Mouse (Mus musculus) hindbrain, embryonic 16.5 days (tissue): ENCODE measurements at regions not wholly inside any gene's neighbourhood (a gene's known extent, or its start where the extent isn't known, plus 50 kb on each side); places are given as distances from the start of the nearest gene placed in this dataset.
"Not testable (repeated sequence)": the region's sequence is repeated elsewhere in the genome, so short reads cannot be mapped to it uniquely, and the experiment has no call there.

Experiments
- ATAC-seq: fragments of 200-750 bp; cut with Nextera tagmentation; 2 replicates; pipeline ENCODE4 v1.8.0; 2017; ENCODE audit warnings: moderate TSS enrichment, moderate library complexity
- H3K27ac ChIP-seq: fragments of 300-500 bp; sonication (generic); 2 replicates; pipeline ENCODE4 v1.5.1; 2014; ENCODE audit warnings: low read depth, mild to moderate bottlenecking, control low read depth, low read length, moderate library complexity
- H3K27me3 ChIP-seq: fragments of 300-500 bp; sonication (generic); replicated peaks from 2 replicates; pipeline ENCODE4 v1.6.1; 2014; ENCODE audit warnings: low read length; ENCODE audit not compliant: control insufficient read depth, insufficient read depth
- H3K36me3 ChIP-seq: fragments of 300-500 bp; sonication (generic); 2 replicates; pipeline ENCODE4 v1.6.1; 2014; ENCODE audit warnings: mild to moderate bottlenecking, low read length, moderate library complexity, mixed read lengths; ENCODE audit not compliant: control insufficient read depth, insufficient read depth
- H3K4me1 ChIP-seq: fragments of 300-500 bp; sonication (generic); 2 replicates; pipeline ENCODE4 v1.6.1; 2014; ENCODE audit warnings: low read depth, low read length; ENCODE audit not compliant: control insufficient read depth, insufficient read depth
- H3K4me2 ChIP-seq: fragments of 300-500 bp; sonication (generic); 2 replicates; pipeline ENCODE4 v1.6.1; 2014; ENCODE audit warnings: mild to moderate bottlenecking, low read length, control low read depth, moderate library complexity
- H3K4me3 ChIP-seq: fragments of 300-500 bp; sonication (generic); 2 replicates; pipeline ENCODE4 v1.5.1; 2014; ENCODE audit warnings: mild to moderate bottlenecking, low read length, control low read depth, moderate library complexity
- H3K9ac ChIP-seq: fragments of 300-500 bp; sonication (generic); 2 replicates; pipeline ENCODE4 v1.6.1; 2014; ENCODE audit warnings: low read depth, mild to moderate bottlenecking, control low read depth, low read length, moderate library complexity
- H3K9me3 ChIP-seq: fragments of 300-500 bp; sonication (generic); 2 replicates; pipeline ENCODE4 v1.6.1; 2014; ENCODE audit warnings: mild to moderate bottlenecking, low read length, moderate library complexity; ENCODE audit not compliant: control insufficient read depth
- WGBS: fragments of 180-500 bp; shearing (Covaris S2); extraction: QIAGEN DNeasy Blood & Tissue Kit; methylation state at CpG from one replicate; pipeline ENCODE4 v1.1.7; 2014; 5-methylcytosine and 5-hydroxymethylcytosine counted together

DNA sequence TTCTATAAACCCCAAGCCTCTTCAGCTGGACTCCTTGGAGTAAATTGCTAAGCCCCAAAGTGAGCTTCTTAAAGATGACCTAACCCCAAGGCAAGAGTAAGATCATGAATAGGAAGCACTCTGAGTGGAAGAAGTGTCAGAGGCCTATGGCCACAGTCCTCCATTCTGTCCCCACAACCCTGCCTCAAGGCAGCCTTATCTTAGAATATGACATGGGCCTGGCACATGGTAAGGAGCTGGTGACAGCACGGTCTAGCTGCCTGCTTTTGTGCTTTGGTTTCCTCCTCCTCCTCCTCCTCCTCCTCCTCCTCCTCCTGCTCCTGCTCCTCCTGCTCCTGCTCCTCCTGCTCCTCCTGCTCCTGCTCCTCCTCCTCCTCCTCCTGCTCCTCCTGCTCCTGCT is 73.6 kb downstream of the Vcpkmt start:
- not testable (repeated sequence) for H3K9me3 ChIP-seq, H3K4me3 ChIP-seq, H3K36me3 ChIP-seq, H3K4me1 ChIP-seq, H3K4me2 ChIP-seq, H3K9ac ChIP-seq, H3K27me3 ChIP-seq, ATAC-seq, H3K27ac ChIP-seq
- 73% methylated on average over 1 of the region's 1 CpGs for WGBS

DNA sequence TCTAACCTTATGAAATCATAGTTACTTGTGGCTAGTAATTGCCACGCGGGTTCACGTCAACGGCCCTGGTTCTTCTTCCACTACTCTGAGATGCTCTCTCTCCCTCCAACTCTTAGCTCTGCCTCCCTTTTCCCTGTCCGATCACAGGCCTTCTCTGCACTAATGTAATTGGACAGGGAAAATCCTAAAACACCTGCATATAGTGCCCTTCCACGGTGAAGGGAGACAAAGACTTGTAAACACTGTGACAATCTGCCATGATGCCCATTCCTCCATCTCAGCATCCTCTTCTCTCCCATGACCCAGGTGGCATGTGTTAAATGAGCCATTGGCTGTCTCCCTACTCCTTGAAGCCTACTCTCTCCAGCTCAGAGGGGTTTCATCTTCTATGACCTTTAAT is 74.9 kb downstream of the Vcpkmt start:
- WGBS = 90% methylated on average over 6 of the region's 6 CpGs
- no peak overlapping the region for H3K4me3 ChIP-seq
- peaks cover under 1% of the 10 kb centered on the region for H3K4me1 ChIP-seq
- H3K9me3 ChIP-seq = no peaks in the 10 kb centered on the region
- no peak for ATAC-seq
- no peak overlapping the region for H3K9ac ChIP-seq
- no peak overlapping the region for H3K4me2 ChIP-seq
- no peaks in the 10 kb centered on the region for H3K36me3 ChIP-seq
- H3K27me3 ChIP-seq = no peaks in the 10 kb centered on the region
- no peak overlapping the region for H3K27ac ChIP-seq

DNA sequence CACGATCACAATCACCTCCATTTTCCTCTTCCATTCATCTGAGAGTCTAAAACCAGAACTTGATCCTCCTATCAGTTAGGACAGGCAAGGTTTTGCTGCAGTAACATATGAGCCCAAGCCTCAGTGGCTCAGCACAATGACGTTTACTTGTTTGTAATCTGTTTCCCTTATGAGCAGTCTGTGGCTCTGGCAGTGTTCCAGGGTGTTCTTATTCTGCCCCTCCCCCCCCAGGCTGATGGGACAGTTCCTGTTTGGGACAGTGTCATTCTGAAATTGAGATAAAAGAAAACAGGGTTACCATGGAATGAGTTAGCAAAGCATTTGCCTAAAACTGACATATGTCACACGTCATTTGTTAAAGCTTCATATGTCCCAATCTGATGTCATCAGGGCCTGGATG is 75.5 kb downstream of the Vcpkmt start:
- Histone ChIP-seq H3K4me2 (no peak overlapping the region), H3K4me3 (no peak overlapping the region), H3K9me3 (no peaks in the 10 kb centered on the region), H3K4me1 (peaks cover 7% of the 10 kb centered on the region), H3K36me3 (no peaks in the 10 kb centered on the region), H3K9ac (no peak overlapping the region), H3K27ac (no peak overlapping the region), H3K27me3 (no peaks in the 10 kb centered on the region)
- WGBS = 78% methylated on average over 3 of the region's 3 CpGs
- ATAC-seq = no peak

DNA sequence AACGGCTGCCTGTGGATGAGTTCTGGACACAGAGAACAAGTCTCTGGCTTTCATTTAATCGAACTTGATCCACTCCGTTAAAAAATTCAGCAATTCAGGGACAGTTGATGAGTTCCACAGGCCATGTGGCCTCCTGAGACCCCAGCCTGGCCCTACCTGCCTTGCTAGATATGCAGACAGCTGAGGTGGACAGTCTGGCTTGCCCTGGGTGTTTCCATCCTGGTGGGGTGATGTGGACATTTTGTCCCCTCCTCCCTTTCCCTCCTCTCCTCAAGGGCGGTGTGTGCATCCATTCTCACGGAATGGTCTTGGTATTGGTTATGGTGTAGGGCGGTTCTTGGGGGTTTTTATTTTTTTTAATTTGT is 80.1 kb downstream of the Vcpkmt start:
- Histone ChIP-seq H3K4me1 (peaks cover 17% of the 10 kb centered on the region), H3K9me3 (no peaks in the 10 kb centered on the region), H3K4me3 (no peak overlapping the region; the same call in 1 of the 2 replicates), H3K27me3 (no peaks in the 10 kb centered on the region), H3K27ac (peak overlapping the region; percentile 55; the same call in 1 of the 2 replicates), H3K36me3 (no peaks in the 10 kb centered on the region), H3K4me2 (peak overlapping the region; percentile 37), H3K9ac (peak overlapping the region; percentile 29; the same call in 1 of the 2 replicates)
- WGBS = 74% methylated on average over 6 of the region's 6 CpGs
- peak; percentile 35; the same call in 1 of the 2 replicates for ATAC-seq

DNA sequence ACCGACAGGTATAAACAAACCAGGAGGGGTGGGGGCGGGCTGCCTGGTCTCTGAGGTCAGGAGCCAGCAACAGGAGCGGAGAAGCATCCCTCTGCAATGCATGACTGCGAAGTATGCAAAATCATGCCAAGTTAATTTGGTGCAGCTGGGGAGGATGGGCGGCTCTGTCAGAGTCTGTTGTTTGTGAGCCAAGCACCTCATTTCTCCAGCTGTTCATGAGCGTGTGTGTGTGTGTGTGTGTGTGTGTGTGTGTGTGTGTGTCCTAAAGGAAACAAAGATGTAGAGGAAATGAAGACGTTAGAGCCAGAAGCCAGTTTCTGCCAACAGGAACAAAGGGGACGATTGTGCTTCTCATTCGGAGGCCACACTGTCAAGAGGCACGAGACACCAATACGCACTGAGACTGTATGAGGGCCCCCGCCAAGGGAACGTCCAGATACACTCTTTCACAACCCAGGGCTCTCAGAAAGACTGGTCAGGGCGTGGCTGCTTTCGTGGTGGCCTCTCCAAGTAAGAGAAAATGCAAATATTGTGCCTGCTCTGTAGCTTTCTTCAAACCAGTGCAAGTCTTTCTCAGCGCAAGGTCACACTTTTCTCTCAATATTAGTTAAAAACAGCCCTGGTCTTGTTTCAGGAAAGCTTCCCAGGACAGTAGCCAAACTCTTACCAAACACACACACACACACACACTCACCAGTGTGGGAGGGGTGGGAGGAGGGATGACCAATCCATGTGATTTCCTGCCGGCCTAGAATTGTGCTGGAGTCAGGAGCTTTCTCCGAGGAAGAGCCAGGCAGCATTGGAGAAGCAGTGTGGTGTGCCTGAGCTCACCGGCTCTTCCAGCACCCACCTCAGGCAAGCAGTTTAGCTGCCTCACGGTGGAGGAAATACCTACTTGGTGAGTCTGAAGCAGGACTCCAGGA is 80.8 kb downstream of the Vcpkmt start:
- no peaks in the 10 kb centered on the region for H3K27me3 ChIP-seq
- H3K4me1 ChIP-seq = peaks cover 21% of the 10 kb centered on the region
- H3K27ac ChIP-seq = peak overlapping the region; percentile 78
- no peaks in the 10 kb centered on the region for H3K36me3 ChIP-seq
- H3K9me3 ChIP-seq = no peaks in the 10 kb centered on the region
- H3K4me3 ChIP-seq = no peak overlapping the region; the same call in 1 of the 2 replicates
- ATAC-seq = peak; percentile 88
- H3K9ac ChIP-seq = peak overlapping the region; percentile 46; the same call in 1 of the 2 replicates
- 12% methylated on average over 20 of the region's 20 CpGs for WGBS
- peak overlapping the region; percentile 37 for H3K4me2 ChIP-seq

DNA sequence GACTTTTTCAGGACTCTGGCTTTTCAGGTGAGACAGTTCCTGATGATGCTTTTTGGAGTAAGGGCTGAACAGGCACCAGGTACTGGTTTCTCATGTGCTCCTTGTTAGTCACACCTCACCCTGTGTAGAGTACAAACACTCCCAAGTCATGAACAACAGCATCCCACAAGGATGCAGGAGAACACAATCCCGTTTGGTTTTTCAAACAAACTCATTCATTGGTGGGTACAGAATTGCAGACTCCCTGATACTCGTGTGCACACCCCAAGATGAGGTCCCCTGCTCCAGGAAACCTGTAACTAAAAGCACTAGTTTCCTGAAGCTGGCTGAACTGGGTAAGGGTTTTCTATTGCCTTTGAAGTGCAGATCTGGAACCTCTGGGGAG is 81.5 kb downstream of the Vcpkmt start:
- Histone ChIP-seq H3K4me2 (peak overlapping the region; percentile 37), H3K36me3 (no peaks in the 10 kb centered on the region), H3K27ac (peak overlapping the region; percentile 78), H3K4me1 (peaks cover 21% of the 10 kb centered on the region), H3K9ac (no peak overlapping the region), H3K9me3 (no peaks in the 10 kb centered on the region), H3K4me3 (no peak overlapping the region), H3K27me3 (no peaks in the 10 kb centered on the region)
- no peak for ATAC-seq
- WGBS = 28% methylated on average over 2 of the region's 2 CpGs

DNA sequence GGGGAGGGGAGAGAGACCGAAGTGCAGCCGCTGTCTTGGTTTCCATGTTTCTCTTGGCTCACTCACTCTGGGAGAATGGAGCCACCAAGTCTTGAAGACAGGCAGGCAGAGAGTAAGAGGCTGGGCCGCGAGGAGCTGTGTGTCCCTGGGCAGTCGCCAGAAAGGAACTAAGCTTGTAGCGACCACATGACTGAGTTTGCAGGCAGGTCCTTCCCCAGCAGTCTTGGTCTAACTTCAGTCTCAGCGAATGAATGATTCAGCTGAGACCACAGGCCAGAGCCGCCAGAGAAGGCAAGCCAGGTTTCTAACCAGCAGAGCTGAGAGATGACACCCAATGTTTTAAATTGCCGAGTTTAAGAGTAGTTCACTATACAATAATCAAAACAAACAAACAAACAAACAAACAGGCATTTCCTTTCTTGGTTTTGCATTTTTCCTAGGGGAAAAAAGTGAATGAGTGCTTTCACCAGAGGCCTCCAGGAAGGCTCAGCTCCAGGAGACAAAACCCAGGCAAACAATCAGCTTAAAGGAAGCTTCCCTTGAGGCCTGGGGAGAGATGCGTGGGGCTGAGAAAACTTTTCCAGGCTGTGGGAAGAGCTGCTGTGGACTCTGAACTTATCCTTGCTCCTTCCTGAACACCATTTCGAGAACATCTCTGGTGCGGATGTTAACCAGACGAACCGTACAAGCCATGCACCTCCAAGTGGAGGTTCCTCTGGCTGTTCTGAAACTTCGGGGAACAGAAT is 82.1 kb downstream of the Vcpkmt start:
- H3K9ac ChIP-seq = no peak overlapping the region
- ATAC-seq = no peak
- no peak overlapping the region for H3K27ac ChIP-seq
- no peaks in the 10 kb centered on the region for H3K36me3 ChIP-seq
- H3K4me2 ChIP-seq = no peak overlapping the region
- H3K4me3 ChIP-seq = no peak overlapping the region
- H3K4me1 ChIP-seq = peaks cover 21% of the 10 kb centered on the region
- 60% methylated on average over 15 of the region's 15 CpGs for WGBS
- H3K27me3 ChIP-seq = no peaks in the 10 kb centered on the region
- no peaks in the 10 kb centered on the region for H3K9me3 ChIP-seq

DNA sequence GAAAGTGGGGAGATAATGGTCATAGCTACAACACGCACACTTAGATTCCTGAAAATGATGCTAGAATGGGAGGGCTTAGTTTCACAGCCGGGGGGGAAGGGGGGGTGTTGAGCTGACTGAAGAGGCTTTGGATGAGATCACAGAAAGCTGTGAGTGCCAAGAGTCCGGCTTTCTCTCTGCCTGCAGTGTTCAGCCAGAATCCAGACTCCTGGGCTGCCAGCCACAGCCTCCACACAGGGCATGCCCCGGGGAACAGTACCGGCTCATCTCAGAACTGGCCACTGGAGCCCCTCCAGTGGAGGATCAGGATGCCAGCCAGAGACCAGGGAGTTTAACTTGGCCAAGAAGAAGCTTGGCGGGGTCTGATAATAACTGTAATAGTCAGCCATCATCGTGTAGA is 85.7 kb downstream of the Vcpkmt start:
- no peaks in the 10 kb centered on the region for H3K9me3 ChIP-seq
- H3K27ac ChIP-seq = peak overlapping the region; percentile 19; the same call in 1 of the 2 replicates
- H3K9ac ChIP-seq = no peak overlapping the region
- peak; percentile 91 for ATAC-seq
- H3K4me2 ChIP-seq = no peak overlapping the region
- H3K27me3 ChIP-seq = no peaks in the 10 kb centered on the region
- peaks cover 12% of the 10 kb centered on the region for H3K4me1 ChIP-seq
- no peaks in the 10 kb centered on the region for H3K36me3 ChIP-seq
- WGBS = 47% methylated on average over 7 of the region's 7 CpGs
- H3K4me3 ChIP-seq = no peak overlapping the region

DNA sequence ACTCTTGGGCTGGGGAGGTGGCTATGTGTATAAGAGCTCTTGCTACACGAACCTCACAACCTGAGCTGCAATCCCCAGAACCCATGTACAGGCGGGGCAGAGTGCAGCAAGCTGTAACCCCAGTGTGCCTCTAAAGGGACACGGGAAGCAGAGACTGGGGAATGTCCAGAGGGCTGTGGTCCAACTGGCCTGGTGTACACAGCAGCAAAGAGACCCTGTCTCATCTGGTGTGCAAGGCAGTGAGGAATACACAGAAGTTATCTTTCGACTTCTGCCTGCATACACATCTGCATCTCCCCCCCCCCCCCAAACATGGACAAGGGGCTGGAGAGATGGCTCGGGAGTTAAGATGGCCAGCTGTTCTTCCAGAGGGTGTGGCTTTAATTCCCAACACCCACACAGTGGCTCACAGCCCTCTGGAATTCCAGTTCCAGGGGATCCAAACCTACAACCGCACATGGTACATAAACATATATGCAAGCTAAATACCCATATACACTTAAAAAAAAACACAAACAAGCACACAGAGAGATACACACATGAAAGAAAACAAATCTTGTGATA is 86.4 kb downstream of the Vcpkmt start:
- Histone ChIP-seq H3K9me3 (no peaks in the 10 kb centered on the region), H3K36me3 (no peaks in the 10 kb centered on the region), H3K4me3 (no peak overlapping the region), H3K27me3 (no peaks in the 10 kb centered on the region), H3K9ac (no peak overlapping the region), H3K4me2 (no peak overlapping the region), H3K27ac (no peak overlapping the region), H3K4me1 (peaks cover 6% of the 10 kb centered on the region)
- whole genome bisulfite sequencing = 65% methylated on average over 6 of the region's 6 CpGs
- ATAC-seq = no peak
